Mouse (Mus musculus): ENCODE measurements at regions not wholly inside any gene's neighbourhood (a gene's known extent, or its start where the extent isn't known, plus 50 kb on each side); places are given as distances from the start of the nearest gene placed in this dataset.

- DNase-seq (ENCODE audit: low spot score in 2 of 2): no peak
These were observed 750.0 kb downstream of the Serpinb8 start for GRCm38 (mm10) chr1:108339827-108340226.

GRCm38 (mm10) chr1:108341352-108341751 lies 751.5 kb downstream of the Serpinb8 start:
- DNase-seq (ENCODE audit: low spot score in 2 of 2): no peak

- no peak for DNase-seq (ENCODE audit: low spot score in 2 of 2)
These were observed 774.0 kb downstream of the Serpinb8 start for GRCm38 (mm10) chr1:108363788-108364187.

- no peak for DNase-seq (ENCODE audit: low spot score in 2 of 2)
These were observed 780.2 kb downstream of the Serpinb8 start for GRCm38 (mm10) chr1:108369904-108370600.

- no peak for DNase-seq (ENCODE audit: low spot score in 2 of 2)
These were observed 800.1 kb downstream of the Serpinb8 start for GRCm38 (mm10) chr1:108389930-108390329.

- DNase-seq (ENCODE audit: low spot score in 2 of 2): no peak
These were observed 800.7 kb downstream of the Serpinb8 start for GRCm38 (mm10) chr1:108390497-108390896.

GRCm38 (mm10) chr1:108439845-108440244 lies 850.0 kb downstream of the Serpinb8 start:
- DNase-seq (ENCODE audit: low spot score in 2 of 2): no peak

GRCm38 (mm10) chr1:108452776-108453175 lies 863.0 kb downstream of the Serpinb8 start:
- no peak for DNase-seq (ENCODE audit: low spot score in 2 of 2)

- DNase-seq (ENCODE audit: low spot score in 2 of 2): no peak
These were observed 882.2 kb downstream of the Serpinb8 start for GRCm38 (mm10) chr1:108472031-108472430.

- DNase-seq (ENCODE audit: low spot score in 2 of 2): no peak
These were observed 909.0 kb downstream of the Serpinb8 start for GRCm38 (mm10) chr1:108498854-108499253.

GRCm38 (mm10) chr1:108527424-108527823 lies 937.6 kb downstream of the Serpinb8 start:
- DNase-seq (ENCODE audit: low spot score in 2 of 2): no peak

- no peak for DNase-seq (ENCODE audit: low spot score in 2 of 2)
These were observed 948.4 kb downstream of the Serpinb8 start for GRCm38 (mm10) chr1:108538238-108538637.

- DNase-seq (ENCODE audit: low spot score in 2 of 2): no peak
These were observed 958.9 kb downstream of the Serpinb8 start for GRCm38 (mm10) chr1:108548721-108549120.

- no peak for DNase-seq (ENCODE audit: low spot score in 2 of 2)
These were observed 969.1 kb downstream of the Serpinb8 start for GRCm38 (mm10) chr1:108558882-108559281.

- DNase-seq (ENCODE audit: low spot score in 2 of 2): no peak
These were observed 973.2 kb downstream of the Serpinb8 start for GRCm38 (mm10) chr1:108562981-108563380.

GRCm38 (mm10) chr1:108571977-108572376 lies 982.2 kb downstream of the Serpinb8 start:
- DNase-seq (ENCODE audit: low spot score in 2 of 2): no peak

- no peak for DNase-seq (ENCODE audit: low spot score in 2 of 2)
These were observed 983.0 kb downstream of the Serpinb8 start for GRCm38 (mm10) chr1:108572765-108573164.

GRCm38 (mm10) chr1:108576806-108577205 lies 987.0 kb downstream of the Serpinb8 start:
- DNase-seq (ENCODE audit: low spot score in 2 of 2): no peak

- DNase-seq (ENCODE audit: low spot score in 2 of 2): no peak
These were observed 988.0 kb downstream of the Serpinb8 start for GRCm38 (mm10) chr1:108577793-108578192.

- DNase-seq (ENCODE audit: low spot score in 2 of 2): no peak
These were observed 1003.1 kb downstream of the Serpinb8 start for GRCm38 (mm10) chr1:108592720-108593422.

GRCm38 (mm10) chr1:108597129-108597528 lies 1007.3 kb downstream of the Serpinb8 start:
- DNase-seq (ENCODE audit: low spot score in 2 of 2): peak in 1 of 2 experiments; percentile 56

Measured in urinary bladder, postnatal 4 days (tissue).